Mouse (Mus musculus) urinary bladder, postnatal 14 days (tissue): ENCODE data around the gene Spsb3.

Experiments
- DNase-seq: peaks from one replicate; pipeline ENCODE4 v3.0.0; 2021; ENCODE audit warnings: low spot score

Gene Spsb3

DNA sequence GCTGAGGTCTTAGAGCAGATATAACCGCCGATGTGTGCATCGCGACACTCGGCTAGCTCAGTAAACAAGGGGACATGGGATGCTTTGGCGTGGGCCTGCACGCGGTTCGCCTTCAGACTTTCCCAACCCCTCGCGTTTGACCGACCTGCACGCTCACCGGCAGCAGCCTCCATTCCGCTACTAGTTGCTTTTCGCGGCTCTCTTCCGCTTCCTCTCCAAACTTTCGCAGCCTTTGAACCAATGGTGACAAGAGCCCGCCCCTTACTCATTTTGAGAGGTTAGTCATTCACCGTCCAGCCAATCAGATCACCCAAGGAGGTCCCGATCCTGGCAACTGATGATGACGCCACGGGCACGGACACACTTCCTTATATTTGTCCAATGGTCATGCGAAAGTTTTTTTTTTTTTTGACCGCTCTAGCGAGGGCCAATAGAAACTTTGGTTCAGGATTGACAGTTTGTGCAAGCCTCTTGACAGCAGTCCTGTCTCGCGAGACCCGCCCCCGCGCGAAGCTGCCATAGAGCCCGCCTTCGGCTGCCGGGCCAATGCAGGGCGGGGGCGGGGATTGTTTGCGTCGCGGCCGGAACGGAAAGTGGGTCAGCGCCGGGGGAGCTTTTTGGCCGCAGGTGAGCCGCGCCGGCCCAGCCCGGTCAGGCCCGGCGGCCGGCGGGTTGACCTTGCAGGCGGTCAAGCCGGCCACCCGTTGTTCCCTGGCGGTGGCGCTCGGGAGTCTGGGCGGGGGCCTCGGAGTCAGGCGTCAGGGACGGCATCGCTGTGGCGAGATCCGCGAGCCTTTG, at the start of gene Spsb3, which contains the start of gene Nubp2:
Spsb3 (plus strand) TSS at position 510 of the 798 bp plus-strand sequence.
Nubp2 (minus strand) TSS at position 216 of the 798 bp plus-strand sequence.
- peak; percentile 99 for DNase-seq

DNA sequence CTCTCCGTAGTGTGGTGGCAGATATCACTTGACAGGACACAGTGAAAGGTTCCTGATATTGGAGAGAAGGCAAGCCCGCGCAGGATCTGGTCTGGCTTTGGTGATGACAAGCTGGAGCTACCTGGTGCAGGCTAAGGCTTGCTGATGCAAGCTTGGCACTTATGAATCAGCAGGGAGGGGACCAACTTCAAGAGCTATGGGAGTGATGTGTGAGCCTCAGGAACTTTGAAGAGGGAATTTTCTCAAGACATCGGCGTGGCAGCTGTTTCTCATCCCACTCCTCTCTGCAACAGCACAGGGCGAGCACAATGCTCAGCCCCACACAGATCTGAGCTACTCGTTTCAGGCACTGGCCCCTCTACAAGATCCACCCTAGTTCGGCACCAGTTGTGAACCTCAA, 46.6 kb upstream of the Spsb3 start, which contains the start of gene Hagh:
Hagh (plus strand) TSS at position 302 of the 400 bp plus-strand sequence.
- DNase-seq = peak; percentile 69

DNA sequence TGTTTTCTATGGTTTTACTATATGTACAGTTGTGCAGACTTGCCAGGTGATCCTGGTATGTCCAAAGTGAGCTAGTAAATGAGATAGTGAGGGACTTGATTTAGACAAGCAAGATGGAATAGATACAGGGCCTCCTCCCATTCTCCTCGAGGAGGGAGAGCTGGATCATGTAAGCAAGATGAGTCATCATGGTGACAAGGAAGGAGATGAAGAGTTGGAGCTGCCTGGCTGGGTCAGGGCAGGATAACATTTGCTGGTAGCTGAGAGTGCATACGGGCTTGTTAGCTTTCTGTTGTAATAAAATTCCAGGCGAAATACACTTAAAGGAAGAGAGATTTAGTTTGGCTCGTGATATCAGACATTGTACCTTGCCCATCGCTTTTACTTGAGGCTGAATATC, 46.1 kb upstream of the Spsb3 start:
- no peak for DNase-seq

DNA sequence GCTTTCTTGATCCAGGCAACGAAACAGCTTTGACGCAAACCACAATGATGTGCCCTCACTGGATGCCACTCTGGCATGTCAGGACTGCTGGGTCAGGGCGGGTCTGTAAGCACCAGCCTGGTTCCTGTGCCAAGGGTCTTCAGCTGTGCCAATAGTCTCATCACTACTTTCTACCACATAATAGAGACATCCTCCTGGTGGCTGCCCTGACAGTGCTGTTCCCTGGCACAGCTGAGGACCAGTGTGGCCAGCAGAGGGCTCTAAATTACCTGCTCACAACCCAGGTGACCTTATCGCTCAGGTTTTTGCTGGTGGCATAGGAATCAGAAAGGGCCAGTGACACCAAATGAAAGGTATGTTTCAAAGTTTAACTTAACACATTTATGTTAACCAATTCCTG, 45.3 kb upstream of the Spsb3 start:
- DNase-seq = peak; percentile 46

DNA sequence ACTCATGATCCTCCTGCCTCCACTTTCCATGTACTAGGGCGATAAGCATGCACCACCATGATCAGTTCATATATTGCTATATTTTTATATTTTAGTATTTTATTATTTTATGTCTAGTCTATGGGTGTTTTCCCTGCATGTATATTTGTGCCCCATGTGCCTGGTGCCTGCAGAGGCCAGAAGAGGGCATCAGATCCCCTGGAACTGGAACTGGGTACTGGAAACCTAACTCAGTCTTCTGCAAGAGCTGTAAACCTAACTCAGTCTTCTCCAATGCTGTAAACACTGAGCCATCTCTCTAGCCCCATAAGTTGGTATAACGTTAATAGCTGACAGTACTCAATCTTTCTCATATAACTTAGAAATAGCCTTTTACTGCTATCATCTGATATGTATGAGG, 43.8 kb upstream of the Spsb3 start:
- no peak for DNase-seq

DNA sequence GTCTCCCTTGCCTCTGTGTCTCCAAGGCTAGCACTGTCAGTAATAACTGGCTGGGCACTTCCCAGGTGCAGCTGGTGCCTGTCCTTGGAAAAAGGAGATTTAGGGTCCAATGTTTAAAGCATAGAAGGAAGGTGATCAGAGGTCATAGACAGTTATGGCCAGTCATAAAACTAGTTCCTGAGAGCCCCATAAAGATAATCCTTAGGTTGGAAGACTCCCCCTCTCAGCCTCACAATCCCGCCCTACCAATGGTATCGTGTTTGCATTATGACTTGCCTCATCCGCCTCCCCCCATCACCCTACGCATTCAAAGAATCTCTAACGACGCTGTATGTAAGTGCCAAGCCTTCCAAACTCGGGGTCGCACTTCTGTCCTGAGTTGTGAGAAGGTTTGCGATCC, 41.9 kb upstream of the Spsb3 start:
- DNase-seq = no peak

DNA sequence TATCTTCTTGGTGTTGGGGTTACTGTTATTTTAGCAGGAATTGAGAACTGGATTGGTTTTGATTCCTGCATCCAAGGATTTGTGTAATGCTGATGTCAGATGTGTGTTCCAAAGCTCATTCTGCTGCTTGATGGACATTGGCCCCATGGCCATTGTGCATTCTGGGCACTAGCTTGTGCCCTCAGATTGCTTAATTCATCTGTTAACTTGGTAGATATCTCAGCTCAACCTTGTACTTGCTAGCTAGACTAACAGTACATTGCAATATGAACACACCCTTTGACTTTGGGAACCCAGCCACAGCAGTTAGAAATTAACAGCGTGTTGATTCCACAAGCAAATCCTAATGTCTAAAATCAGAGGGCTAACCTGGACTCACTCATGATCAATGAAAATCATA, 39.1 kb upstream of the Spsb3 start:
- DNase-seq = no peak

DNA sequence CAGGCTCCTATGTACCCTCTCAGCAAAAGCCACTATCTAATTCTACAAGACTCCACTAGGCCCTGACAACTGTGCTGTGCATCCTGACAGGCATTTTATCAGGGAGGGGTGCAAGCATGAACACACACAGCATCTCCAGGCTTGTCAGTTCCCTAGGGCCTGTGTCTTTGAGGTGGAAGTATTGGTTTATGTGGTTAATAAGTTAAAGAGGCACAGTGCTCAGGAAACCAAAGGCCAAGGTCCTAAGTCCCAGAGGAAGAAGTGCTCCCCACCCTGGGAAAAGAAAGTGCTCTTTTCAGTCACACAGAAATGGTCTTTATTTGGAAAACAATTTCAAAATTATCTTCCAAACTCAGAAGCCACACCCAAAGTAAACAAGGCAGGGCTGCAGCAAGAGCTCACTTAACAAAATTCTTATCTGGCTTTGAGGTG, 37.8 kb upstream of the Spsb3 start:
- DNase-seq = no peak

DNA sequence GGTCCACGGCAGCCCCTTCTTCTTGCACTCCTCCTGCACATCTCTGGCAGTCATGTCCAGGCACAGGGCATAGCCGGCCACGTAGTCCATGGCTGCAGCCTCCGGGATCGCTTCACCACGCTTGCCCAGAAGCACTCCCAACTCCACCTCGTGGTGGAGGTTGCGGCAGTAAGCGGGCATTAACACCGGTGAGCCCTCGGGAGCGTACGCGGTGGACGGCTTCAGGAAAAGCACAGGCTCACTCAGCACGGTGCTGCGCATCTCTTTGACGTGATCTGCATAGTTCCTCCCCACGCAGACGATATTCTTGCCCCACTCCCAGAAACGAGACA, 36.7 kb upstream of the Spsb3 start:
- no peak for DNase-seq

DNA sequence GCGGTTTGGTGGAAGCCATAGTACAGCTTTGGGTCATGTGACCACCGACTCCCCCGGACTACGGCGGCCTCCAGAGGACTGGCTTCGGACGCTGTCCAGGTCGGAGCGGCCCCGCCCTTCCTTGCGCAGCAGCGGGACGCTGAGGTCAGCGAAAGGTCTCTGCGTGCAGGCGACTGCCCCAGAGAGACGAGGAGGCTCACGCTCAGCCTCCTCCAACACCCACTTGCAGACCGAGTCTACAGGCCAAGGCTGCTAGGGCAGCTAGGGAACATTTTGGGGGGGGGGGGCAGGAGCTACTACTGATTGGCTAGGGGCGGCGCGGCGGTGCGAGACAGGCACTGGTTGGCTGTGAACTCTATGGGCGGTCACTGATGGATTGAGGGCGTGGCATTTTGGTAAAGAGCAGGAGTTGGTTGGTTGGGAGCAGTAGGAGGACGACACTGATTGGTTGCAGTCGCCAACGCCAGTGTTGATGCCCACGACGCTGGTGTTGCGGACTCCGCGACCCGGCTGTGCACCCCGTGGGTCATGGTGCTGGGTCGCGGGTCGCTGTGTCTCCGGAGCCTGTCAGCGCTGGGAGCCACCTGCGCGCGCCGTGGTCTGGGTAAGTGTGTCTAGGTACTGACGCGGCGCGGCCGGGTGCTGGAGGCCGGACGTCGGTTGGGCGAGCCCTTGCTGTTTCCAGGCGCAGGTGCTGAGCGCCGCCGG, 36.2 kb upstream of the Spsb3 start, which contains the start of gene Fahd1:
Fahd1 (minus strand) TSS at position 300 of the 708 bp plus-strand sequence.
- peak; percentile 96 for DNase-seq

DNA sequence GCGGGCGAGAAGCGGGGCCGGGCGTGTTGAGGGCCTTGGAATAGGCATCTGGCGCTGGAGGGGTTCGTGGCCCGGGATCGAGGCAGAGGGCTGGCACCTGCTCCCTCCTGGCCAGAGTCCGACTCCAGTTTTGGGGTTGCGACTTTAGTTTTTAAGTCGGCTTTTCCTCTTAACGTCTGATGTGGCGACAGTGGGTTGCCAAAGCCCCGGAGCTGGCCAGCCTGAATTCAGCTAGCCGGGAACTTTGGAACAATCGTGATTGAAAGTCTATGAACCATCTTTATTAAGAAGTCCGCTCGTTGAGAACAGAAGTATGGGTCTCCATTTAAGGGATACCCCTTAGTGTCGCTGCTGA, 35.7 kb upstream of the Spsb3 start:
- no peak for DNase-seq

DNA sequence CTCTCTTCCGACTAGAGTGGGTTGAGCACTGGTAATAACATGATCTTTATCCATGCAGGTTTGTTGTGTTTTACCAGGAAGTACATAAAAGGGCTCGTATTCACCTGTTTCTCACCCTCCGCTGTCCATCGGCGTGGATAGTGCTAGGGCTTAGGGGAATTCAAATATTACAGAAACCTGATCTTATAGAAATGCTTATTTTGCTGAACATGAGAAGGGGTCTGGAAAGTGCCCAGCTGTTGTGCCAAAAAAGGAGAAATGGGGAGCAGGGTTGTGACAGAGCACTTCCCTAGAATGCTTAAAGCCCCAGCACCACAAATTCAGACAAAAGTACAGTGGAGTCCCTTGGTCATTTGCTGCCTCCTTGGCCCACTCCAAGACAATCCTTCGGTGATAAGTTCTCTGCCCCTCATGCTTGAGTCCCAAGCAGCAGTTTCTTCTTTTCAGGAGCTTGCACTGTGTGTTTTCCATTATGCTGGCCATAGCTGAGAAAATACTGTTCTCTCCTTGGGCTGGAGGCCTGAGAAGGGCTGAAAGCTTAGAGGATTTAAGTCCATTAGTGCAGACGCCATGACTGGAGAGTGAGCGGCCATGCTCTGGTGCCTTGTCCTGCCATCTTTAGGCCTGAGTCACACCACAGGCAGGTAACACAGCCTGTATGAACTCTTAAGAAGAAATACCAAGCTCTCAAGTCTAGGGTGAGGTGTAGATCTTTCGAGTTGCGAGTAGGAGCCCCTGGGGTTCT, 34.9 kb upstream of the Spsb3 start:
- DNase-seq = no peak

DNA sequence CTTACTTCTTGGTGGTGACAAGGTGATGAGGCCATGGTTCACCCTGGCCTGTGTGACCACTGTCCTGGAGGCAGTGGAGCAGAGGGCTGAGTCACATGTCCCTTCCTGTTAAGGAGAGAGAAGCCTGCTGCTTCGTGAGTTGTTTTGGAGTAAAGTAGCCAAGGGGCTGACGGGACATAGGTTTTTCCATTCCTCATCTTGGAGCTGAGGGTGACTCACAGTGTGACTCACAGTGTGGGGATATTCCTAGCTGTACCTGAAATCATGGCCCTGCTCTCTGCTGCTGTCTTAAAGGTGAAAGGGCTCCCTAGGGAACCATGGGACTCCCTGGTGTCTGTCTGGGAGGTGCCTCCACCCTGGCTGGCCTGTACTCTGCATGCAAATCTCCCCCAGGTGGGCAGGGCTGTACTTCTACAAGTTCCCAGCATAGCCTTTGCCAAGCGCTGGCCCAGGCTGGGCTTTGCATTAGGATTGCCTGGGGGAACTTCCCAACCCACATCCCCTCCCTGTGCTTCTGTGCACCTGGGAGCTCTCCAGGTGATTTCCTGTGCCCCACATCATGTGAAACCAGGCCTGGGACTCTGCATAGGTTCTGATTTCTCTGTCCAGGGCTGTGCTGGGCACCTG, 30.5 kb upstream of the Spsb3 start:
- no peak for DNase-seq

DNA sequence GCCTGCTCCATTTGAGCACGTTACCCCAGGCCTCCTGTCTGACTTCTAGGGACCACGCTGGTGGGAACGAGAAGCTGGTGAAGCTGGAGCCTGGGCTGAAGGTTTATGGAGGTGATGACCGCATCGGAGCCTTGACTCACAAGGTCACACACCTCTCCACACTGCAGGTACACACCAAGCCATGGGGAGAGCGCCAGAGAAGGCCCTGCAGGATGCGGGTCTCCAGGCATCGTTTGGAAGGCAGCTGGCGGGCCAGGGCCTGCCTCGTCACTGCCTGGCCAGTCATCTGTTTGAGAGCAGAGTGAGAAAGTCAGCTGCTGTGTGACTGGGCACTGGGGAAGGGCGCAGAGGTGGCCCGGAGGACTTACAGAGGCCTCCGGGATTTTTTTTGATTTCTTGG, 29.9 kb upstream of the Spsb3 start:
- no peak for DNase-seq

DNA sequence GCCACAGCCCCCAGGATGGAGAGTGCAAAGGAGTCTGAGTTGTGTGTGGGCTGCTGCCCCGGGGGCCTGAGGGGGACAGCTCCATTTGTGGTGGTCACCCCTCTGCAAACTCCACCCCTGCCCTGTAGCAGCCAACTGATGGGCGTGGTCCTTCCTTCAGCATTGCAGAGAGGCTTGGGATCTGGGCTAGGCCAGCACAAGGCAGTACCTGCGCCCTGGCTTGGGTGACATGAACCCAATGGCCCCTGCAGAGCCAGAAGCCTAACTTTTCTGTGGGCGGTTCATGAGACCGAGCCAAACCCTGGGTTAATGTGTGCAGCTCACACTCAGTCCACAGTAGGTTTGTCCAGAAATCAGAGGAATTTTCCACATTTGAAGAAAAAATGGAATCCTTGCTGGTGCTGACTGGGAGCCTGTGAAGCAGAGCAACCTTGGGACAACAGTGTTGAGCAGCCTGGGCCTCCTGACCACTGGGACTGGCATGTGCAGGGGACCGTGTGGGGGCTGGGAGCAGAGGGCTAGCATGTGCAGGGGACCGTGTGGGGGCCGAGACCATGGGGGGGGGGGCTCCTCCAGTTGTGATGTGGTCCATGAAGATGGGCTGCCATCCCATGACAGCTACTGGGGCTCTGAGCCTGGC, 28.5 kb upstream of the Spsb3 start:
- no peak for DNase-seq

DNA sequence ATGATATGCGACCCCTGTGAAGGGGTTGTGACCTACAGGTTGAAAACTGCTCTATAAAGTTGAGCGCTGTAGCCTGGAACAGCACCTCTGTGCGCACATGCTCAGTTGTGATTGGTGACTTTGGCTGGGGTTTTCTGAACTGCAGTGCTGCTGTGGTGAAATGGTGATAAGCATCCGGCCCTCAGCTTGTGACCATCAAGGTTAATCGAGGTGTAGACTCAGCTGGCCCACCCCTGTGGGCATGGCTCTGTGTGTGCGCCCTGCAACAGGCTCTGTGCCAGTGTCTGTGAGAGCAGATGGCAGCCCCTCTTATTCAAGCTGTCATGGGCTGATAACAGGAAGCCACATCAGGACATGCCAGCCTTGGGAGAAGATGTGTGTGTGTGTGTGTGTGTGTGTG, 27.5 kb upstream of the Spsb3 start:
- DNase-seq = no peak

DNA sequence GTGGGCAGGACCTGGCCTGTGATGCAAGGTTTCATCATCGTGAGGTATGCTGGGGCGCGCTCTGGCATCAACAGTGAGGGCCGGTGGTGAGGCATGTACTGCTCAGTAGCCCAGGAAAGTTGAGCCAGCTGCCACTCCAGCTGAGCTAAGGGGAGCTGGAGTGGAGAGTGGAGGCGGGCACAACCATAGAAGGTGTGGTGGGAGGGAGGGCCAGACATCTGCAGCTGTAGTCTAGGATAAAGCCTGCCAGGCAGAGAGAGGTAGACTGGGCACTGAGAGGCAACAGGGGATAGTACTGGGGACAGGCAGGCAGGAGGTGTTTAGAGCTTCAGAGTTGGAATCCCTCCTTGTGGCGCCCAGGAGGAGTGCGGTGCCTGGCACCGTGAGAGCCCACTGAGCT, 26.4 kb upstream of the Spsb3 start:
- DNase-seq = no peak

DNA sequence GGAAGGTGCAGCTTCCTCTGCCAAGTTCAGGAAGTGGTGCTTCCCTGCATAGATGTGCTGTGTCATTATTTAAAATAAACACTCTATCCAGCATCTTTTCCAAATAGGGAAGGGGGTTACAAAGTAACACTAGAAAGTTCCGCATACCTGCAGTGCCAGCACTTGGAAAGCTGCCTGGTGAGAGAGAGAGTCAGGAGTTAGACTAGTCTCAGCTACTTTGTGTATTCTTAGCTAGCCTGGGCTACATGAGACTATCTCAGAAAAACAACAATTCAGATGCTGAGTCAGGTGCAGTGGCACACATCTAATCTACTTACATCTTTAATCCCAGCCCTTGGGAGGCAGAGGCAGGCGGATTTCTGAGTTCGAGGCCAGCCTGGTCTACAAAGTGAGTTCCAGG, 24.7 kb upstream of the Spsb3 start:
- DNase-seq = no peak

DNA sequence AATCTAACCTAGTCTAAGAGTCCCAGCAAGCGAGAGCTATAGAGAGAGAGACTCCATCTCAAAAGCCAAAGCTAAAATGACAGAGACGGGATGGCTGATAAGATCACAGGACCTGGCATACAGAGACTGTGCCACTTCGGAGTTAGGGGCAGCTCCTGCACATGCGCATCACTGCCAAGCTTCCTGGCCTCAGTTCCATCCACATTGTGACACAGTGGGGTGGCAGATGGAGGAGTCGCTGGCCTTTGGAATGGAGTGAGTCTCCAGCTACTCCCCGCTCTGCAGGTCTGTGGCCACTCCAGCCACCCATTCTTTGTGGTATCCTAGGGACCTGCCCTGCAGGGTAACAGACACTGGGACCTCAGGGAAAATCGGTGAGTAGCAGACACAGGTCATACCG, 20.7 kb upstream of the Spsb3 start, which contains the start of gene Igfals:
Igfals (plus strand) TSS at position 222 of the 400 bp plus-strand sequence.
- no peak for DNase-seq

DNA sequence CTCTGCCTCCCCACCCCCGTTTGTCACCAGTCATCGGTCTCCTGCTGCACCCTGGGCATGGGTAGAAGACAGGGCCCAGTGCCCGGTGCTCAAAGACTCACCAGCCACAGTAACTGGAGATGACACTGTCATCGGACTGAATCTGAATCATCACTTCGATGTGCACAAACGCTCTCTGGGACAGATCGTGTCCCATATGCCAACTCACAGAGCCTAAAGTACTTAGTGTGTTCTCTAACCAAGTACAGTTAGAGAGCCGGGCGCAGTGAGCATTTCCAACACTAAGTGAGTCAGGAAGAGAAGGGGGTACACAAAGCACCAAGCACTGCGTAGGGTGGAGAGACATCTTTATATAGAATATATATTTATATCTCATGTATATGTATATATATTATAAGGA, 18.5 kb upstream of the Spsb3 start:
- DNase-seq = no peak

DNA sequence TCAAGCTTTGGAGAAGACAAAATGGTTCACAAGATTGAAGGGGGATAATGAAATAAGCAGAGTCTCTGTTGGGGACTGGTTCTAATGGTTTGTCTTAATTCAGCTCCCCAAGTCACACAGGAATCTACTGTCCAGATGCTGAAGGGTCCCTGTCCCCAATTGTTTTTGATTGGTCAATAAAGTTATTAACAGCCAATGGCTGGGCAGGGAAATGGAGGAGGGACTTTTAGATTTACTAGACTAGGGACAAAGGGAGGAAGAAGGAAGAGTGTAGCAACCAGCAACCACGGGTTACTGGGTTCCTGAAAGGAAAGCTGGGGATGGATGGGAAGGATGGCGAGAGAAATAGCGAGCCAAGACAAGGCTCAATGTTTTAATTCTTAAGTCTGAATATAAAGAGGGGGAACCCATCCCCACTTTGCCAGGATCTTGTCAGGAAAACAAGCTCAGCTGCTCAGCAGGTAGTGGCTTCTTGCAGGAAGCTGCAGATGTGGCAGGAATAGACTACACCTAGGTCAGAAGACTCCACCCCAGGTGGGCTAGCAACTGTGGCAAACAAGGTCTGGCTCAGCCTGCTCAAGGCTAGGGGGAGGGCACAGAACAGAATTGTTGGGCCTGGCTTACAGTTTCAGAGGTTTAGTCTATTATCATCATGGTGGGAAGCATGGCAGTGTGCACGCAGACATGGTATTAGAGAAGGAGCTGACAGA, 12.6 kb upstream of the Spsb3 start:
- DNase-seq = no peak
